Mouse (Mus musculus): ENCODE data around the gene Tespa1. TPM values are rescaled to one million over a fixed set of nuclear protein-coding genes. Genes with fewer than 3 reads are reported as not detected.
"Not testable (repeated sequence)": the region's sequence is repeated elsewhere in the genome, so short reads cannot be mapped to it uniquely, and the experiment has no call there.

Tespa1 gene
- polyA plus RNA-seq, 1 experiment from 2014 or later: not detected

GRCm38 (mm10) chr10:130298748-130299147, 23.9 kb upstream of the Tespa1 start:
- H3K9me3 ChIP-seq (ENCODE audit: control insufficient read depth, low read length); ATAC-seq (ENCODE audit: insufficient number of reproducible peaks, insufficient read depth, low FRiP score, low read depth); H3K9ac ChIP-seq (ENCODE audit: low read length); H3K27ac ChIP-seq (replicated peaks in 1 of 2; ENCODE audit: control insufficient read depth in 1 of 2, insufficient read depth in 1 of 2, low read depth in 2 of 2, low read length in 2 of 2); H3K36me3 ChIP-seq (ENCODE audit: control insufficient read depth, insufficient read depth, low read length); H3K4me1 ChIP-seq (ENCODE audit: control insufficient read depth in 2 of 2, insufficient read depth in 2 of 2, low read length in 2 of 2); H3K4me3 ChIP-seq (ENCODE audit: control insufficient read depth in 1 of 2, insufficient read depth in 1 of 2, low read depth in 1 of 2, low read length in 2 of 2); H3K27me3 ChIP-seq (ENCODE audit: control insufficient read depth, insufficient read depth, low read length); H3K4me2 ChIP-seq (ENCODE audit: low read length): not testable (repeated sequence)
- WGBS: 17% methylated on average over 4 of the region's 4 CpGs

- H3K36me3 ChIP-seq (ENCODE audit: control insufficient read depth, insufficient read depth, low read length); H3K9me3 ChIP-seq (ENCODE audit: control insufficient read depth, low read length); H3K4me2 ChIP-seq (ENCODE audit: low read length); H3K27me3 ChIP-seq (ENCODE audit: control insufficient read depth, insufficient read depth, low read length); H3K4me3 ChIP-seq (ENCODE audit: control insufficient read depth in 1 of 2, insufficient read depth in 1 of 2, low read depth in 1 of 2, low read length in 2 of 2); H3K4me1 ChIP-seq (ENCODE audit: control insufficient read depth in 2 of 2, insufficient read depth in 2 of 2, low read length in 2 of 2); H3K27ac ChIP-seq (replicated peaks in 1 of 2; ENCODE audit: control insufficient read depth in 1 of 2, insufficient read depth in 1 of 2, low read depth in 2 of 2, low read length in 2 of 2); ATAC-seq (ENCODE audit: insufficient number of reproducible peaks, insufficient read depth, low FRiP score, low read depth); H3K9ac ChIP-seq (ENCODE audit: low read length): not testable (repeated sequence)
- WGBS: 77% methylated on average over 3 of the region's 5 CpGs
Measured at GRCm38 (mm10) chr10:130304138-130304537, 18.5 kb upstream of the Tespa1 start.

- Histone ChIP-seq H3K27me3 (ENCODE audit: control insufficient read depth, insufficient read depth, low read length) (no peaks in the 10 kb centered on the region), H3K9ac (ENCODE audit: low read length) (no peak overlapping the region), H3K9me3 (ENCODE audit: control insufficient read depth, low read length) (no peaks in the 10 kb centered on the region), H3K4me3 (ENCODE audit: control insufficient read depth in 1 of 2, insufficient read depth in 1 of 2, low read depth in 1 of 2, low read length in 2 of 2) (no peak overlapping the region), H3K4me2 (ENCODE audit: low read length) (no peak overlapping the region), H3K27ac (replicated peaks in 1 of 2; ENCODE audit: control insufficient read depth in 1 of 2, insufficient read depth in 1 of 2, low read depth in 2 of 2, low read length in 2 of 2) (no peak overlapping the region), H3K4me1 (ENCODE audit: control insufficient read depth in 2 of 2, insufficient read depth in 2 of 2, low read length in 2 of 2) (no peaks in the 10 kb centered on the region), H3K36me3 (ENCODE audit: control insufficient read depth, insufficient read depth, low read length) (no peaks in the 10 kb centered on the region)
- ATAC-seq (ENCODE audit: insufficient number of reproducible peaks, insufficient read depth, low FRiP score, low read depth): no peak
- WGBS: 72% methylated on average over 2 of the region's 2 CpGs
Measured at GRCm38 (mm10) chr10:130311534-130312227, 11.0 kb upstream of the Tespa1 start.

GRCm38 (mm10) chr10:130313531-130313930, 9.1 kb upstream of the Tespa1 start:
- no peak overlapping the region for H3K4me3 ChIP-seq (ENCODE audit: control insufficient read depth in 1 of 2, insufficient read depth in 1 of 2, low read depth in 1 of 2, low read length in 2 of 2)
- no peaks in the 10 kb centered on the region for H3K27me3 ChIP-seq (ENCODE audit: control insufficient read depth, insufficient read depth, low read length)
- no peak for ATAC-seq (ENCODE audit: insufficient number of reproducible peaks, insufficient read depth, low FRiP score, low read depth)
- 52% methylated on average over 1 of the region's 1 CpGs for WGBS
- no peak overlapping the region for H3K27ac ChIP-seq (replicated peaks in 1 of 2; ENCODE audit: control insufficient read depth in 1 of 2, insufficient read depth in 1 of 2, low read depth in 2 of 2, low read length in 2 of 2)
- H3K4me2 ChIP-seq (ENCODE audit: low read length): no peak overlapping the region
- no peaks in the 10 kb centered on the region for H3K36me3 ChIP-seq (ENCODE audit: control insufficient read depth, insufficient read depth, low read length)
- H3K9ac ChIP-seq (ENCODE audit: low read length): no peak overlapping the region
- H3K4me1 ChIP-seq (ENCODE audit: control insufficient read depth in 2 of 2, insufficient read depth in 2 of 2, low read length in 2 of 2): no peaks in the 10 kb centered on the region
- H3K9me3 ChIP-seq (ENCODE audit: control insufficient read depth, low read length): no peaks in the 10 kb centered on the region

GRCm38 (mm10) chr10:130314110-130314829, 8.4 kb upstream of the Tespa1 start:
- no peaks in the 10 kb centered on the region for H3K4me1 ChIP-seq (ENCODE audit: control insufficient read depth in 2 of 2, insufficient read depth in 2 of 2, low read length in 2 of 2)
- no peaks in the 10 kb centered on the region for H3K9me3 ChIP-seq (ENCODE audit: control insufficient read depth, low read length)
- H3K4me2 ChIP-seq (ENCODE audit: low read length): no peak overlapping the region
- no peaks in the 10 kb centered on the region for H3K27me3 ChIP-seq (ENCODE audit: control insufficient read depth, insufficient read depth, low read length)
- 54% methylated on average over 2 of the region's 2 CpGs for WGBS
- H3K4me3 ChIP-seq (ENCODE audit: control insufficient read depth in 1 of 2, insufficient read depth in 1 of 2, low read depth in 1 of 2, low read length in 2 of 2): no peak overlapping the region
- no peak for ATAC-seq (ENCODE audit: insufficient number of reproducible peaks, insufficient read depth, low FRiP score, low read depth)
- H3K9ac ChIP-seq (ENCODE audit: low read length): no peak overlapping the region
- no peak overlapping the region for H3K27ac ChIP-seq (replicated peaks in 1 of 2; ENCODE audit: control insufficient read depth in 1 of 2, insufficient read depth in 1 of 2, low read depth in 2 of 2, low read length in 2 of 2)
- H3K36me3 ChIP-seq (ENCODE audit: control insufficient read depth, insufficient read depth, low read length): no peaks in the 10 kb centered on the region

- no peaks in the 10 kb centered on the region for H3K27me3 ChIP-seq (ENCODE audit: control insufficient read depth, insufficient read depth, low read length)
- no peak overlapping the region for H3K4me2 ChIP-seq (ENCODE audit: low read length)
- no peaks in the 10 kb centered on the region for H3K36me3 ChIP-seq (ENCODE audit: control insufficient read depth, insufficient read depth, low read length)
- H3K9me3 ChIP-seq (ENCODE audit: control insufficient read depth, low read length): no peaks in the 10 kb centered on the region
- ATAC-seq (ENCODE audit: insufficient number of reproducible peaks, insufficient read depth, low FRiP score, low read depth): no peak
- H3K4me1 ChIP-seq (ENCODE audit: control insufficient read depth in 2 of 2, insufficient read depth in 2 of 2, low read length in 2 of 2): no peaks in the 10 kb centered on the region
- no peak overlapping the region for H3K27ac ChIP-seq (replicated peaks in 1 of 2; ENCODE audit: control insufficient read depth in 1 of 2, insufficient read depth in 1 of 2, low read depth in 2 of 2, low read length in 2 of 2)
- no peak overlapping the region for H3K9ac ChIP-seq (ENCODE audit: low read length)
- no peak overlapping the region for H3K4me3 ChIP-seq (ENCODE audit: control insufficient read depth in 1 of 2, insufficient read depth in 1 of 2, low read depth in 1 of 2, low read length in 2 of 2)
Measured at GRCm38 (mm10) chr10:130315846-130316245, 6.8 kb upstream of the Tespa1 start.

- H3K4me1 ChIP-seq (ENCODE audit: control insufficient read depth in 2 of 2, insufficient read depth in 2 of 2, low read length in 2 of 2): no peaks in the 10 kb centered on the region
- no peaks in the 10 kb centered on the region for H3K9me3 ChIP-seq (ENCODE audit: control insufficient read depth, low read length)
- ATAC-seq (ENCODE audit: insufficient number of reproducible peaks, insufficient read depth, low FRiP score, low read depth): no peak
- H3K36me3 ChIP-seq (ENCODE audit: control insufficient read depth, insufficient read depth, low read length): no peaks in the 10 kb centered on the region
- H3K27ac ChIP-seq (replicated peaks in 1 of 2; ENCODE audit: control insufficient read depth in 1 of 2, insufficient read depth in 1 of 2, low read depth in 2 of 2, low read length in 2 of 2): no peak overlapping the region
- no peak overlapping the region for H3K4me2 ChIP-seq (ENCODE audit: low read length)
- no peak overlapping the region for H3K9ac ChIP-seq (ENCODE audit: low read length)
- 59% methylated on average over 4 of the region's 4 CpGs for WGBS
- no peak overlapping the region for H3K4me3 ChIP-seq (ENCODE audit: control insufficient read depth in 1 of 2, insufficient read depth in 1 of 2, low read depth in 1 of 2, low read length in 2 of 2)
- H3K27me3 ChIP-seq (ENCODE audit: control insufficient read depth, insufficient read depth, low read length): no peaks in the 10 kb centered on the region
Measured at GRCm38 (mm10) chr10:130318720-130319119, 4.0 kb upstream of the Tespa1 start.
